ENCODE assay signal across 7 mouse cellular contexts in genomic region chr1:178529512-178530300, GRCm38 (mm10). TPM values are rescaled to one million over a fixed set of nuclear protein-coding genes. Genes with fewer than 3 reads are reported as not detected.
DNase-seq lines count a peak whose midpoint lies in the region; ATAC-seq and TF ChIP-seq lines count a peak whose summit lies in the region.

No protein-coding gene starts in this region.

- H3K27me3 ChIP-seq in C2C12 (ENCODE audit: control insufficient read depth, insufficient read depth, insufficient read length) = no peaks in the 10 kb centered on the region
- no peaks in the 10 kb centered on the region for H3K27me3 ChIP-seq in midbrain, postnatal 0 days (ENCODE audit: insufficient read depth, low read length)

- ATAC-seq in midbrain, postnatal 0 days (ENCODE audit: low FRiP score) = peak; percentile 12; the same call in 1 of the 2 replicates

- H3K4me2 ChIP-seq in midbrain, postnatal 0 days (ENCODE audit: low read depth, low read length, poor library complexity, severe bottlenecking) = peak overlapping the region; percentile 99

- no peaks in the 10 kb centered on the region for H3K4me1 ChIP-seq in midbrain, postnatal 0 days (ENCODE audit: insufficient read depth, low read length)

- no peaks in the 10 kb centered on the region for H3K36me3 ChIP-seq in C2C12 (ENCODE audit: control insufficient read depth, insufficient read depth)
- no peaks in the 10 kb centered on the region for H3K36me3 ChIP-seq in midbrain, postnatal 0 days (ENCODE audit: insufficient read depth, low read length)

- TF ChIP-seq CTCF in C2C12 (IDR thresholded peaks at IDR 0.05; ENCODE audit: control insufficient read depth, insufficient read depth, insufficient read length) = no peak
- TF ChIP-seq CTCF in midbrain, postnatal 0 days (IDR thresholded peaks at IDR 0.05) = peak; percentile 51; the same call in 1 of the 2 replicates

- peak overlapping the region; percentile 77 for H3K9ac ChIP-seq in midbrain, postnatal 0 days (replicated peaks; ENCODE audit: low read length, poor library complexity, severe bottlenecking)

- peaks cover 30% of the 10 kb centered on the region for H3K79me2 ChIP-seq in C2C12 (ENCODE audit: control insufficient read depth, insufficient read depth)

- WGBS in midbrain, postnatal 0 days = 1% methylated on average over 36 of the region's 38 CpGs

- peak overlapping the region; percentile 87 for H3K27ac ChIP-seq in midbrain, postnatal 0 days (ENCODE audit: low read depth, low read length)

- peak overlapping the region; percentile 31 for H3ac ChIP-seq in C2C12 (ENCODE audit: control insufficient read depth, insufficient read length, low read depth)

- H3K79me3 ChIP-seq in C2C12 (ENCODE audit: low read depth) = no peaks in the 10 kb centered on the region

- no peaks in the 10 kb centered on the region for H3K9me3 ChIP-seq in midbrain, postnatal 0 days (ENCODE audit: low read length)

- peak overlapping the region; percentile 42 for H3K4me3 ChIP-seq in C2C12 (ENCODE audit: insufficient read depth, poor library complexity, severe bottlenecking)
- peak overlapping the region; percentile 59 for H3K4me3 ChIP-seq in midbrain, postnatal 0 days (ENCODE audit: low read depth, low read length)

- DNase-seq in ES-CJ7 (ENCODE audit: low read depth, low spot score) = peak; percentile 57
- DNase-seq in embryo, embryonic 10 days (ENCODE audit: low spot score) = peak; percentile 59
- DNase-seq in heart, postnatal 4 days = peak; percentile 25
- peak; percentile 8 to 26 for DNase-seq in left cerebral cortex, adult 8-10 months (ENCODE audit: low spot score in 2 of 2)
- DNase-seq in midbrain, postnatal 0 days (ENCODE audit: low spot score) = peak; percentile 19
- DNase-seq in urinary bladder, postnatal 25 days (ENCODE audit: low spot score) = peak; percentile 11

TF ChIP-seq in C2C12, 6 proteins besides CTCF, POLR2A, EP300 and RAD21:
- TF ChIP-seq FOSL1 (IDR thresholded peaks at IDR 0.05; ENCODE audit: insufficient read depth, low read length, poor library complexity, severe bottlenecking) = no peak
- TF ChIP-seq MYOD1 (IDR thresholded peaks at IDR 0.05; ENCODE audit: control insufficient read depth, insufficient read length, low read depth) = no peak
- no peak for TF ChIP-seq MAX (IDR thresholded peaks at IDR 0.05)
- no peak for TF ChIP-seq CEBPB (IDR thresholded peaks at IDR 0.05; ENCODE audit: low read depth)
- TF ChIP-seq MYOG (IDR thresholded peaks at IDR 0.05; ENCODE audit: control insufficient read depth, extremely low read depth, insufficient read length) = no peak
- TF ChIP-seq USF1 (IDR thresholded peaks at IDR 0.05; ENCODE audit: low read depth) = no peak

RNA-seq across cellular contexts. Expression of gene Kif26b, which starts 0.8 kb away (rescaled TPM):
- 1.8 TPM for polyA plus RNA-seq in C2C12 (2012; fragmentation: generic; extraction: Trizol)
- total RNA-seq in heart, postnatal 4 days (2021) = 10 to 100 TPM; 21.2 to 22.7 TPM
- 10 to 100 TPM in 1 of 4 experiments, 1 to 10 TPM in 3; 9.3 to 10.2 (median 9.4) TPM for total RNA-seq in left cerebral cortex, adult 8-10 months (2022)
- 75.2 and 75.8 TPM in 2 replicates for total RNA-seq in midbrain, postnatal 0 days (2014; rRNA removed)
- 6.0 and 6.4 TPM in 2 replicates for polyA plus RNA-seq in midbrain, postnatal 0 days (2015; fragmentation: Nextera tagmentation; extraction: Ambion mirVana)

Comparison
In these comparisons a context has a peak if more than half of its experiments do, and no peak if none do; other contexts are left out.
1. Peak in every context shown above with its lines: DNase-seq, ATAC-seq, H3K4me3 ChIP-seq and H3K27ac ChIP-seq.